Mouse (Mus musculus) E14TG2a.4 (cell line): ENCODE measurements around the gene Csf3.

Experiments used
- CTCF ChIP-seq: conservative IDR thresholded peaks from 2 replicates; pipeline ENCODE4 v1.5.1; 2014; ENCODE audit warnings: low read length
- POU5F1 ChIP-seq: IDR thresholded peaks from 2 replicates; pipeline ENCODE4 v1.6.1; 2014; ENCODE audit warnings: low read length, borderline replicate concordance

- no peak for TF ChIP-seq CTCF
- no peak for TF ChIP-seq POU5F1
Measured at GRCm38 (mm10) chr11:98736176-98736575, 35.1 kb downstream of the Csf3 start.
